Mouse (Mus musculus): Measurements from ENCODE around the gene Nol9.

DNA sequence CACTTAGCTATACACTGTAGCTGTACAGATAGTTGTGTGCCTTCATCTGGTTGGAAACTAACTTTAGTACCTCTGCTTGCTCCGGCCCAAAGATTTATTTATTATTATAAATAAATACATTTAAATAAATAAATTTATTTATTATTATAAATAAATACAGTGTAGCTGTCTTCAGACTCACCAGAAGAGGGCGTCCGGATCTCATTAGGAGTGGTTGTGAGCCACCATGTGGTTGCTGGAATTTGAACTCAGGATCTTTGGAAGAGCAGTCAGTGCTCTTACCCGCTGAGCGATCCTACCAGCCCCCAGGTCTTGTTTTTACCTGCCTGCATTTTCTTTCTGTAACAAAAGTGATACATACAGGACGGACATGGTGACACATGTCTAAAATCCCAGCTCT is 33.0 kb upstream of the Nol9 start:
- TF ChIP-seq CTCF (IDR thresholded peaks at IDR 0.05; ENCODE audit: low read depth, low read length), result no peak
- TF ChIP-seq POLR2A (IDR thresholded peaks at IDR 0.05; ENCODE audit: insufficient read depth, low read length), result no peak

Measured in ES-Bruce4 (cell line).